Mouse (Mus musculus): ENCODE data around the gene Fam198a. TPM values are rescaled to one million over a fixed set of nuclear protein-coding genes. Genes with fewer than 3 reads are reported as not detected.
"Not testable (repeated sequence)": the region's sequence is repeated elsewhere in the genome, so short reads cannot be mapped to it uniquely, and the experiment has no call there.

Gene Fam198a
- polyA plus RNA-seq, 1 experiment from 2014 or later: 3.1 TPM

GRCm38 (mm10) chr9:122018079-122018478, 67.3 kb downstream of the Fam198a start:
- H3K27ac ChIP-seq: no peak overlapping the region
- H3K9me3 ChIP-seq: no peaks in the 10 kb centered on the region
- H3K4me2 ChIP-seq (replicated peaks): no peak overlapping the region
- no peak overlapping the region for H3K9ac ChIP-seq
- H3K27me3 ChIP-seq (replicated peaks): no peaks in the 10 kb centered on the region
- no peak overlapping the region for H3K4me3 ChIP-seq (replicated peaks)
- WGBS: 78% methylated on average over 5 of the region's 5 CpGs
- no peak for ATAC-seq
- H3K4me1 ChIP-seq (replicated peaks): peaks cover 6% of the 10 kb centered on the region; the same call in 1 of the 2 replicates
- H3K36me3 ChIP-seq: no peaks in the 10 kb centered on the region

DNA sequence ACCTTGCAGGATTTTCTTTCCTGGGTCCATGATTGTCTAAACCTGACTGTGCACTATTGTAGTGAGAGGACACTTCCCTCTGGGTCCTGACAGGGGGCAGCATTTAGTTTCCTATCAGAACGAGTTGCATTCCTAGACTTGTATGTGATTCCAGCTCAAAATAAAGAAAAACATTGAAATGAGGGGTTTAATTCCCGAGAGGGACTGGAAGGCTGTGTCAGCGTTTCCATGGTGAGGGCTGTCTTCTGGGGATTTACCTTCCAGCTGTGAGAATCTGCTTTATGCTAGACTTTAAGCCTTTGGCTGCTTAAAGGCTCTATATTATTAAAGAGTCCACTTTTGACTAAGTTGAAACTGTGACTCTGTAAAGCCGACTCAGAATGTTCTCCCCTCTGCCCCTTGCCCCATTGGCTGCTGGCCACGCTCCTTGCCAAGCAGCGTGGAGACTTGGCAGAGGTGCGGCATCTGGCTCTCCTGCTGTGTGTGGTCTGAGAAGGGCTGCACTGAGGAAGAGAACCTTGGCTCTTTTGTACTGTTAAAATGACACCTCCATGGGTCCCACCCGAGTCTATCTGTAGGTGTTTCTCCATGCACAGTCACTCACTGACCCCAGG, 68.1 kb downstream of the Fam198a start:
- Histone ChIP-seq H3K27ac (0 out of 2 replicates have a peak overlapping the region, but pooled peaks have one; percentile 45), H3K9me3 (no peaks in the 10 kb centered on the region), H3K4me2 (replicated peaks) (no peak overlapping the region), H3K4me1 (replicated peaks) (peaks cover 6% of the 10 kb centered on the region; the same call in 1 of the 2 replicates), H3K9ac (no peak overlapping the region), H3K4me3 (replicated peaks) (no peak overlapping the region), H3K36me3 (no peaks in the 10 kb centered on the region), H3K27me3 (replicated peaks) (no peaks in the 10 kb centered on the region)
- 17% methylated on average over 8 of the region's 8 CpGs for WGBS
- peak; percentile 80 for ATAC-seq

DNA sequence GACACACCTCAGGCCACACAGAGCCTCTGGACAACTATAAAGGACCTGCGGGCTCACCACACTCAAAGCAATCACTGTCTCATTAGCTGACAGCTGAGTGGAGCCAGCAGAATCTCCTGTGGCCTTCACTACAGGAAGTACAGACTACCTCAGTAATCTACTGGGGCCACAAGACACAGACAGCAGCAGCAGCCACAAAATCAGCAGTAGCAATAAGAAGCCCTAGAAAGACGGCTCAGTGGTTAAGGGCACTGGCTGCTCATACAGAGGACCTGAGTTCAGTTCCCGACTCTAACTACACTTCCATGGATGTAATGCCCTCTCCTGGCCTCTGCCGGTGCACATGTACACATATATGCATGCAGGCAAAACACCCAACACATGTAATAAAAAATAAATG, 69.5 kb downstream of the Fam198a start:
- no peak overlapping the region for H3K4me3 ChIP-seq (replicated peaks)
- no peak overlapping the region for H3K27ac ChIP-seq
- H3K4me1 ChIP-seq (replicated peaks): peaks cover 6% of the 10 kb centered on the region; the same call in 1 of the 2 replicates
- H3K27me3 ChIP-seq (replicated peaks): no peaks in the 10 kb centered on the region
- no peak for ATAC-seq
- no peak overlapping the region for H3K9ac ChIP-seq
- no peaks in the 10 kb centered on the region for H3K9me3 ChIP-seq
- no peak overlapping the region for H3K4me2 ChIP-seq (replicated peaks)
- 83% methylated on average over 4 of the region's 4 CpGs for WGBS
- H3K36me3 ChIP-seq: no peaks in the 10 kb centered on the region

GRCm38 (mm10) chr9:122021171-122021570, 70.4 kb downstream of the Fam198a start:
- not testable (repeated sequence) for H3K36me3 ChIP-seq; H3K9ac ChIP-seq; H3K27ac ChIP-seq; H3K9me3 ChIP-seq; H3K4me3 ChIP-seq (replicated peaks); H3K4me2 ChIP-seq (replicated peaks); H3K27me3 ChIP-seq (replicated peaks); ATAC-seq
- H3K4me1 ChIP-seq (replicated peaks): peaks cover 11% of the 10 kb centered on the region; the same call in 1 of the 2 replicates
- 87% methylated on average over 4 of the region's 4 CpGs for WGBS

- Histone ChIP-seq H3K4me1 (replicated peaks) (peaks cover 13% of the 10 kb centered on the region; the same call in 1 of the 2 replicates), H3K9me3 (no peaks in the 10 kb centered on the region), H3K36me3 (no peaks in the 10 kb centered on the region), H3K4me3 (replicated peaks) (no peak overlapping the region), H3K27ac (no peak overlapping the region), H3K27me3 (replicated peaks) (no peaks in the 10 kb centered on the region), H3K4me2 (replicated peaks) (no peak overlapping the region), H3K9ac (no peak overlapping the region)
- WGBS: 89% methylated on average over 5 of the region's 5 CpGs
- no peak for ATAC-seq
Measured at GRCm38 (mm10) chr9:122021581-122021980, 70.8 kb downstream of the Fam198a start.

DNA sequence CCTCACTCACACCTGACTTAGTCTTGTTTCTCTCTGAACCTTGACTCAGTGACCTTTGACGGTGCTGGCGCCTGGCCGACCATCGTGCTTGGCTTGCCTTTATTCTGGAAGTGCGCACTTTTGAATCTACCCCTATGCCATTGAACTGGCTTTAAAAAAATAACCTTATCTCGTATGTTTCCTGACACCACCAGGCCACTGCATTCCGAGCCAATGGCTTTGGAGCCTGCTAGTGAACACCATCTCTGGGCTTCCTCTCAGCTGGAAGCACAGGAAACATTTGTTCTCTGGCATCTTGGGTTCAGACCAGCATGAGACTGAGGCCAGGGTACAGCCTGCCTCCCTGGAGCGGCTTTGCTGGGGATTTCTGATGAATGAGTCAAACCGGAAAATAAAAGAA, 72.0 kb downstream of the Fam198a start:
- WGBS: 63% methylated on average over 9 of the region's 9 CpGs
- no peaks in the 10 kb centered on the region for H3K27me3 ChIP-seq (replicated peaks)
- H3K4me3 ChIP-seq (replicated peaks): no peak overlapping the region
- no peaks in the 10 kb centered on the region for H3K36me3 ChIP-seq
- H3K4me1 ChIP-seq (replicated peaks): peaks cover 21% of the 10 kb centered on the region
- no peak overlapping the region for H3K27ac ChIP-seq
- no peak for ATAC-seq
- H3K9ac ChIP-seq: no peak overlapping the region
- H3K4me2 ChIP-seq (replicated peaks): no peak overlapping the region
- H3K9me3 ChIP-seq: no peaks in the 10 kb centered on the region

GRCm38 (mm10) chr9:122023873-122024272, 73.1 kb downstream of the Fam198a start:
- no peak for ATAC-seq
- no peak overlapping the region for H3K4me3 ChIP-seq (replicated peaks)
- WGBS: 75% methylated on average over 5 of the region's 5 CpGs
- H3K4me2 ChIP-seq (replicated peaks): no peak overlapping the region
- no peaks in the 10 kb centered on the region for H3K36me3 ChIP-seq
- no peaks in the 10 kb centered on the region for H3K9me3 ChIP-seq
- no peak overlapping the region for H3K9ac ChIP-seq
- H3K4me1 ChIP-seq (replicated peaks): peaks cover 26% of the 10 kb centered on the region
- H3K27ac ChIP-seq: no peak overlapping the region
- H3K27me3 ChIP-seq (replicated peaks): no peaks in the 10 kb centered on the region

- no peak overlapping the region for H3K4me2 ChIP-seq (replicated peaks)
- 90% methylated on average over 6 of the region's 6 CpGs for WGBS
Measured at GRCm38 (mm10) chr9:122024419-122024818, 73.6 kb downstream of the Fam198a start.

GRCm38 (mm10) chr9:122025855-122026590, 75.2 kb downstream of the Fam198a start:
- no peak for ATAC-seq
- H3K4me1 ChIP-seq (replicated peaks): peaks cover 20% of the 10 kb centered on the region
- no peaks in the 10 kb centered on the region for H3K36me3 ChIP-seq
- 39% methylated on average over 7 of the region's 7 CpGs for WGBS
- H3K27me3 ChIP-seq (replicated peaks): no peaks in the 10 kb centered on the region
- H3K9me3 ChIP-seq: no peaks in the 10 kb centered on the region
- no peak overlapping the region for H3K4me3 ChIP-seq (replicated peaks)
- peak overlapping the region; percentile 51 for H3K27ac ChIP-seq
- H3K9ac ChIP-seq: no peak overlapping the region
- no peak overlapping the region for H3K4me2 ChIP-seq (replicated peaks)

More at GRCm38 (mm10) chr9:122024419-122024818, 73.6 kb downstream of the Fam198a start:
- Histone ChIP-seq H3K4me1 (replicated peaks) (peaks cover 22% of the 10 kb centered on the region), H3K27ac (no peak overlapping the region), H3K27me3 (replicated peaks) (no peaks in the 10 kb centered on the region), H3K4me3 (replicated peaks) (no peak overlapping the region), H3K9ac (no peak overlapping the region), H3K9me3 (no peaks in the 10 kb centered on the region), H3K36me3 (no peaks in the 10 kb centered on the region)
- ATAC-seq: no peak

DNA sequence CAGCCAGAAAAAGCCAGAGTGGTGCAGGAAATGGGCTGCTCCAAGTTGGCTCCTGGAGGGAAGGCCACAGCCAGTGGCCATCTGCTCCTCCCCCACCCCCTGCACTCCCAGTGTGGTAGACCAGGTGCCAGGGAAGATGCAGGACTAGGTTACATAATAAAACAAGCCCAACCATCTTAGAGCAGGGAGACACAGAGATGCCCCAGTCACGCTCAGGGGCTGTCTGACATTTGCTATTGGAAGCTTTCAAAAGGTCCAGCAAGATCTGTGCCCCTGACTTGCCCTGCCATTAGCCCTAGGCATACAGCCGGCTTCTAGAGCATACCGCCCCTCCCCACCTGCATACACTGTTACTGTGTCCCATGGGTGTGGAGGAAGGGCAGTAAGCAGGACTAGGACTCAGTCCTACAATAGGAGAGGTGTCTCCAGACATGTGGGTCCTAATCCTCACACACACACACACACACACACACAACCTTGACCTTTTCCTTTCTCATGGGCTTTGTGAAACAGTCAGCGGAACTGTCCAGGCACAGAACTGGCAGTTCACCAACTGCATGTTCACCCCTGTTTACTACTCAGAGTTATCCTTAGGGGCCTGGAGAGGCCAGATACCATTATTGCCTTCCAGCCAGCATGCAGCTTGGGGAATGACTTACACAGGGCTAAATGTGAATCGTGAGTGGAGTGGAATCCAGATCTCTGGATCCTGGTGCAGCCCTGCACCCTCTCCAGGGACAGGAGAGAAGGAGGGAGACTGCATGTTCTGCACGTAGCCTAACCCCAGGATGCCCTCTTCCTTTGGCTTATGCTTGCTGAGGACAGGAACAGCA, 76.5 kb downstream of the Fam198a start:
- 51% methylated on average over 6 of the region's 6 CpGs for WGBS
- no peak overlapping the region for H3K4me2 ChIP-seq (replicated peaks)
- peak; percentile 44 for ATAC-seq

DNA sequence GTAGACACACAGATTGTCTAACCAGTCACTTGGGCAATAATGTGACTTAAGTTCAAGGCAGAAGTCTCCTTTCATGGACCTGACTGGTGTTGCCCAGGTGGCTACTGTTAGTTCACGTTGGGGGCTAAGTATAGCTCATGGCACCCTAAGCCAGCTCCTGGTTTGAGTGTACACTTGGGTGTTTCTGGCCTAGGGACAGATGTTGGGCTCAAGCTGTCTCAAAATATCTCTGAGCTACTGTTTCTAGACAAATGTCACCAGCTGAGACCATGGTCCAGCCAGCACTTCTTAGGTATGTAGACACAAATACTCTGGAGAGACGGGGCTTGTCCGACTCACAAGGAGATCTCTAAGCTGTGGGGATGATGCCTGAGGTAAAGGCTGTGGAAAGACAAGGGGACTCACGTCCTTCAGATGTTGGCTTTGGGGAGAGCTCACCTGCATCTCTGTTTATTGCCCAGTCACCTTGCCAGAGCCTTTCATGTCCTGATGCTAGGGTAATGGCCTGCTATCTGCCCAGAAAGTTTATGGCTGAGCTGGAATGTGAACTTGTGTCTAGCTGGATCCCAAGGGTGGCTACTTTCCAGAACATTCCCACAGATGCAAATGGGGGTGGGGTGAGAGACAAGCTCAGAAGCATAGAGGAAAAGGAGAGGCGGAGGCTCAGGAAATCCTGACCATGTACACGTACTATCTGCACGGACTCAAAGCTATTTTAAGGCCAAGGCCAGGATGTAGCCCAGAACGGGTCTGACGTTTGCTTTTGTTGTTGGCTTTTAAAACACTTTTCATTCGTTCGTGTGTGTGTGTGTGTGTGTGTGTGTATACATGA, 77.3 kb downstream of the Fam198a start:
- Histone ChIP-seq H3K4me1 (replicated peaks) (peaks cover 20% of the 10 kb centered on the region), H3K36me3 (no peaks in the 10 kb centered on the region), H3K4me2 (replicated peaks) (no peak overlapping the region), H3K4me3 (replicated peaks) (no peak overlapping the region), H3K27me3 (replicated peaks) (no peaks in the 10 kb centered on the region), H3K9ac (no peak overlapping the region), H3K9me3 (no peaks in the 10 kb centered on the region), H3K27ac (peak overlapping the region; percentile 51; the same call in 1 of the 2 replicates)
- WGBS: 60% methylated on average over 11 of the region's 11 CpGs
- peak; percentile 57; the same call in 1 of the 2 replicates for ATAC-seq

More for the DNA sequence above, 76.5 kb downstream of the Fam198a start:
- Histone ChIP-seq H3K27me3 (replicated peaks) (no peaks in the 10 kb centered on the region), H3K4me3 (replicated peaks) (no peak overlapping the region), H3K4me1 (replicated peaks) (peaks cover 20% of the 10 kb centered on the region), H3K9ac (no peak overlapping the region), H3K27ac (peak overlapping the region; percentile 51), H3K9me3 (no peaks in the 10 kb centered on the region), H3K36me3 (no peaks in the 10 kb centered on the region)

All from intestine, embryonic 15.5 days (tissue).